Mouse (Mus musculus) liver, postnatal 0 days (tissue): Measurements from ENCODE around the gene Dpm2.

Experiments used
- CTCF ChIP-seq: sonication (generic); IDR thresholded peaks from 2 replicates; pipeline ENCODE4 v1.5.1; 2016; ENCODE audit warnings: antibody characterized with exemption, low read depth
- EP300 ChIP-seq: IDR thresholded peaks from 2 replicates; pipeline ENCODE4 v1.6.1; 2016; ENCODE audit warnings: antibody characterized with exemption, low read depth, mild to moderate bottlenecking

GRCm38 (mm10) chr2:32533163-32533562 lies 37.5 kb upstream of the Dpm2 start:
- TF ChIP-seq CTCF (no peak), EP300 (no peak)
